Mouse (Mus musculus): ENCODE results near the gene Gabpb1.

The Gabpb1 gene

DNA sequence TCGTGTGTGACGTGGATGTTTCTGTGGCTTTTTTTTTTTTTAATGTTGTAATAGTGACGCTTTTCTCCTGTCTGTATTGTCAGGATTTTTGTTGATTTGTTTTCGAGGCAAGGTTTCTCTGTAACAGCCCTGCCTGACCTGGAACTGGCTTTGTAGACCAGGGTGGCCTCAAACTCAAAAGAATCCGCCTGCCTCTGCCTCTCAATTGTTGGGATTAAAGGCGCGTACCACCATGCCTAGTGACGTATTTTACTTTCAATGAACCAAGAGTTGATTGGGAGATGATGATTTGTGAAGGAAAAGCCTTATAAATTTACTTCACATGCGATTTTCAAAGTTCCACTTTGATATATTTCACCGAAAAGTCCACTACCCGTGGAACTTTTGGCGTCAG, at the start of gene Gabpb1:
TSS of gene Gabpb1 (minus strand) at position 216 of the 394 bp plus-strand sequence.
- DNase-seq = no peak

DNA sequence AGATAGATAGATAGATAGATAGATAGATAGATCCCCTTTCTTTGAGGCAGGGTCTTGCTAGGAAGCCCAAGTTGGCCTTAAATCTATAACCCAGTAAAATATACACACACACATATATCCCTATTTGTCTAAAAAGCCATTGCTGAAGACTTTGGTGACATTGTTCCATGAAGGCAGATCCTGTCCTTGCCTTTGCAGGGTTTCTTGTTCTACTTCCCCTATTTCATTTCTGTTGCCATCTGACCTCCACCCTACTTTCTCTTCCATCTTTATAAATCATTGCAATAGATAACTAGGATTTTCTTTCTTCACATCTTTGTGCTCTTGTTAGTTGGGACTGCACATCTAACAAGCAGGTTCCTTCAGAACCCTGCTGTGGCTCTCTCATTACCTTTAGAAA, 36.8 kb upstream of the Gabpb1 start:
- DNase-seq = no peak

- no peak for DNase-seq
These were observed 36.4 kb upstream of the Gabpb1 start for GRCm38 (mm10) chr2:126712526-126712925.

DNA sequence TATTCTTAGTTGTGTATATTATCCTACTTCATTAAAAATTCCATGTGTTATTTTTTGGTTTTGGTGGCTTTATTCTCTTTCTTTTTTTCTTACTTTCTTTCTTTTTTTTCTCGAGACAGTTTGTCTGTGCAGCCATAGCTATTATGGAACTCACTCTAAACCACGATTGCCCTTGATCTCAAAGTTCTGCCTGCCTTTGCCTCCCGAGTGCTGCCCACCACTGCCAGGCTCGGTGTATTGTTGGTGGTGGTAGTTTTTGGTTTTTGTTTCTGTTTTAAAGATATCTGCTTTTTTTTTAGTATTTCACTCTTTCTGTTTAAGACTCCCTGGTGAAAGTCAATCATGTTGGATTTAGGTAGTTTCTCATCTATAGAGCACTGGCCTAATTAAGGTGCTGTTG, 32.2 kb upstream of the Gabpb1 start:
- no peak for DNase-seq

DNA sequence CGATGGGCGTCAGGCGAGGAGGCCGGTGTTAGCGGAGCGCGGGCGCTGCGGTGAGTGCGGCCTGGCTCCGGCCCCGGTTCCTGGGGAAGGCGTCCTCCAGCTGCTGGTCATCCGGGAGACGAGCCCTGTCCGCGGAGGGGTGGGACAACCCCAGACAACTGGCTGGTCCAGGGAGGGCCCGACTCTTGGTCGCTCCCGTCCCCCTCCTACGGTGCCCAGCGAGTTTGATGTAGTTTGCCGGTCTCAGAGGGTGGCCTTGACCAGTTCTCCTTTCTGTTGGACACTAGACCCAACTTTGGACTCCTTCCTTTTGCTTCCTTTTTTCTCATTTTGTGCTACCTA, 31.3 kb upstream of the Gabpb1 start:
- no peak for DNase-seq

- peak; percentile 98 for DNase-seq
These were observed 30.8 kb upstream of the Gabpb1 start, which contains the start of gene Usp8 for GRCm38 (mm10) chr2:126706759-126707437. Usp8 (plus strand) TSS chr2:126707328.

- DNase-seq = peak; percentile 22
These were observed 19.1 kb upstream of the Gabpb1 start for GRCm38 (mm10) chr2:126695285-126695684.

DNA sequence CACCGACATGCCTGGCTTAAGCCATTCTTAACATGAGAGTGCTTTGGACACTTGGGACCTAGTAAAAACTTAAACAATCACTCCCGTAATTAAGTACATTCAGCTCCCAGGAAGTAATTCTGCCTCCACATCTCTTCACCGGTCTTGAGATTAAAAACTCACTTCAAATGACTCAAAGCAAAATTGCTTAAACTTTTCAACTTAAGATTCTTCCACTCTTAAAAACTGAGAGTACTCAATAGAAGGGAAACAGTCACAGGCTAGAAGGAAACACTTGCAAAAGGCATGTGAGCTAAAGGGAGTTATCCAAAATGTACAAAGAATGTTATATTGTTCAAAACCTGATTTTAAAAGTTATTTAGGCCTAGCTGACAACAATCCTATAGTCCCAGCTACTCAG, 15.2 kb upstream of the Gabpb1 start:
- no peak for DNase-seq

DNA sequence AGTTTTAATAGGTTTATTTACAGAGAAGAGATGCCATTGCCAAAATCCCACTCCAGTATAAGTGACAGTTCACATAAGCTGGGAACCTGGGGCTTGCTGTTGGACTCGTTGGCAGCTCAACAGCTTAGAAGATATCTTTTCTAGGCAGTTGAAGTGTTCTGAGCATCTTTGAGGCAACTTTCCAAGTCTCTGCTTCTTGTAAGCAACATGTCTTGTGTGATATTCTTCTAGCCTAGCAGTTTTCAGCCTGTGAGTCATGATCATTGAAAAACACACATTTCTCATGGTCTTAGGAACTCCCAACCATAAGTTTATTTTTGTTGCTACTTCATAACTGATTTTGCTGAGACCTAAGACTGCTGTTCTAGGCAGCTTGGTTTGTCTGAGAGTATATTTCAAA, 6.8 kb upstream of the Gabpb1 start:
- no peak for DNase-seq

DNA sequence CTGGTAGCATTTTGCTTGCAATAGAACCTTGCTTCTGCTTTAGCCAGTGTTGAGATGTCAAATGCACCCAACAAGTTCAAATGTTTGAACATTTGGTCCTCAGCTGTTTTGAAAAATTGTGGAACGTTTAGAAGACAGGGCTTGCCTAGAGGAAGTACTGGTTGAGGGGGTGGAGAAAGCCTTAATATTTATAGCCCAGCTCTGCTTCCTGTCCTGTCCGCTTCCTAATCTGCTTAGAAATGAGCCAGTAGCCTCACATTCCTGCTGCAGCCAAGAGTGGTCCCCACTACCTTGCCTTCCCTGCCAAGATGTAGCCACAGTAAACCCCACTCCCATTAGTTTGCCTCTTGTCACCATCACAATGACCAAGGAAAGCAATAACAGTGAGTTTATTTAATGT, 6.2 kb upstream of the Gabpb1 start:
- DNase-seq = no peak

GRCm38 (mm10) chr2:126677366-126677765, 1.2 kb upstream of the Gabpb1 start:
- DNase-seq = no peak

DNA sequence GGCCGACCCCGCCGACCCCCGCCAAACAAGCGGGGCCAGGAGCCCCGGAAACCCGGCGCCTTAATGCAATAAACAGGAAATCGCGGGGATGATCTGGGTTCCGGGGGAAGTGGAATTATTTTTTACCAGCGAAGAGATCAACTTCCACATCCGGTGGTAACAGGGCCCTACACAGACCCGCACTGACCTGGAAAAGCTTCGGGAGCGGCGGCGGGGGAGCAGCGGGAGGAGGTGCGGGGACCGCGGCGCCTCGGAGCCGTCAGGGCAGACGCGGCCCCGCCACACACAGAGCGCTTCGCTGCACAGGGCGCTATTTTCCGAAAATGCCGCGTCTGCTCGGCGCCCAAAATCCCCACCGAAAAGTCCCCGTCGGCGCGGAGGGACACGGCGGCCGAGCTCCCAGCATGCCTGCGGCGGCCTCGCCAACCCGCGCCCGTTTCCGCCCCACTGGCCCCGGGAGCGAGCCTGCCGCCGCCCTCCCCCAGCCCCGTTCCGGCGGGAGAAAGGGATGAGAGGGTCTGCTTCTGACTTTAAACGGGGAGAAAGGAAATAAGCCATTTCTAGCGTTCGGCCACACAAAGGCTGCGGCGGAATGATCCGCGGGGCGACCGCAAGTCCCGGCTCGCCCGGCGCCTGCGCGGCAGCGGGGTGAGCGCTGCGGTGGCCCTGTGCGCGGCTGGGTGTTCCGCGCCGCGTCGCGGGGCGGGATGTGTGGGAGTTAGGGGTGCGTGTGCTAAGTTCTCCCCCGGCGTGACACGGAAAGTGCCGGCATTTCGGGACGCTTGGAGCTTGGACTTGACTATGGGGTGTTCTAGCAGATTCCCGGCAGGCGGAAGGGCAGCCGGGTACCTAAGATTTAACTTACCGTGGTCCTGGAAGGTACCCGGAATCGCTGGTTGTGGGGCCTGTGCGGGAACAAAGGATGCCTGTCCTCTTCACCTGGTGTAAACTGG, 692 bp downstream of the Gabpb1 start:
- DNase-seq = peak; percentile 85

GRCm38 (mm10) chr2:126674441-126675168, 1.5 kb downstream of the Gabpb1 start:
- peak; percentile 48 for DNase-seq

- DNase-seq = no peak
These were observed 2.6 kb downstream of the Gabpb1 start for GRCm38 (mm10) chr2:126673317-126674242.

DNA sequence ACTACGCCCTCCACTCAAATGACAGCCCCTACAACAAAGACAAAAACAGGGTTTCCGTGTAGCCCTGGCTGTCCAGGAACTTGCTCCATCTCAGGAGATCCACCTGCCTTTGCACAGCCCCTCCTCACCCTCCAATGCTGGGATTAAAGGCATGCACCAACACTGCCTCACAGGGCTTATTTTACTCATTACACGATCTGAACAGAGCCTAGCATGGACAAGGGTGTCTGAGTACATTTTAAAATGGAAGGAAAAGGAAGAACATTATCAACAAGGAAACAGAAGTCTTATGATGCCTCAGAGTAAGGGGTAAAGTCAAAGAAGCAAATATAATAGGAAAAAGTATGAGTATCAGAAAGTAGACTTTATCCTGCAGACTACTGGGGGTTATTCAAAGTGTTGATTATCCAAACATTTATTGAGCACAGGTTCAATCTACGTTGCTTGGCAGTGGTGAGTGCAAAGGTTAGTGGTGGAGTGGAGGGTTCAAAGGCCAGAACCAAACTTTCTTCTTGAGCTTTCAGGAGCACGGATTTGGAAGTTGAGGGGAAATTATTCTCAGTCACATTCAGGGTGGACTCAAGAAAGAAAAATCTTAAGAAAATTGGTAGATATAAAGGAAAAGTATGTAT, 7.4 kb downstream of the Gabpb1 start:
- DNase-seq = no peak

DNA sequence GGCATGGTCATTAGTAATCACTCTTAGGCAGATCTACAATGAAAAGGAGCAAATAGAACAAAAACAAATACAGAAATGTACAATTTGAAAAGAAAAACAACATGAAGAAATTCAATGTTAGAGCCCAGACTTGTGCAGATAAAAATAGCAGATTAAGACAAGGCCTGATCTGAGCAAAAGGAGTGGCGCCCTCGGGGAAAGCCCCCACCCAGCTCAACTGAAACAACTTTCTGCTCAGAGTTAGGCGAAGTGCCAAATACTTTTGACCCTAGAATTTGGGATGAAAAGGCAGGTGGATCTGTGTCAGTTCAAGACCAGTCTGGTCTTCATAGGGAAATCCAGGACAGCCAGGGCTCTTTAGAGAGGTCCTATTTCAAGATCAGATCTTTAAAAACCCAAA, 10.2 kb downstream of the Gabpb1 start:
- no peak for DNase-seq

DNA sequence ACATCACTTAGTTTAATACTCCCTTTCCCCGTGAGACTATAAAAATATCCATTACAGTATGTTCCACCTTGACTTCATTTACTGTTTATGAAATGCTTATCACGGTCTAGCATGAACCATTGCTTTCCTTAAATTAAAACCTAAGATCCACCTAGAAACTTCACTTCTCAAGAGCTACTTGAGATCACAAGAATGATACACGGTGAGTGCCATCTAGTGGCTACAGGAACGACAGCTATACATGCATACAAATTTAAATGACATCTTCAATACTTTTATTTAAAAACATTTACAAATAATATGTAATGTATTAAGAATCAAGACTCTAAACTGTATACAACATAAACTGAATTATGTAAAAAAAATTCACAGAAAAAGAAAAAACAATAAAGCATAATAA, 12.7 kb downstream of the Gabpb1 start:
- DNase-seq = peak; percentile 50

- no peak for DNase-seq
These were observed 23.2 kb downstream of the Gabpb1 start for GRCm38 (mm10) chr2:126652929-126653328.

GRCm38 (mm10) chr2:126647762-126648161, 28.4 kb downstream of the Gabpb1 start:
- DNase-seq = no peak

- DNase-seq = no peak
These were observed 29.7 kb downstream of the Gabpb1 start for GRCm38 (mm10) chr2:126646461-126646860.

DNA sequence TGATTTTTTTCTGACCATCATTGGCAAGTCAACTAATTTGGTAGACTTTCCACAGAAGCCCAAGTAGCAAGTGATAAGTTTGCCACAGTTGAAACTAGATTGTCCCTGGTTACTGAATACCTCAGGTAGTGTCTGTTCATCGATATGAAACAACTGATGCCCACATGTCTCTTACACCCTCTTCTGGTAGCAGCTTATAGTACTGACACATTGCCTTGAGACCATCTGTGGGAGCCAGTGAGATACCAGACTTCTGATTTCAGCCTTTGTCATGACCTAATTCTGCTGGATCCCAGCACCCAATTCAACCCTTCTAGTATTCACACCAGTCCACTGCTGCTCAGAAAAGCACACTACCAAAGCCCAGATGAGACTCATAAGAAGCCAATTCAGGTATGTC, 31.4 kb downstream of the Gabpb1 start:
- DNase-seq = no peak

DNA sequence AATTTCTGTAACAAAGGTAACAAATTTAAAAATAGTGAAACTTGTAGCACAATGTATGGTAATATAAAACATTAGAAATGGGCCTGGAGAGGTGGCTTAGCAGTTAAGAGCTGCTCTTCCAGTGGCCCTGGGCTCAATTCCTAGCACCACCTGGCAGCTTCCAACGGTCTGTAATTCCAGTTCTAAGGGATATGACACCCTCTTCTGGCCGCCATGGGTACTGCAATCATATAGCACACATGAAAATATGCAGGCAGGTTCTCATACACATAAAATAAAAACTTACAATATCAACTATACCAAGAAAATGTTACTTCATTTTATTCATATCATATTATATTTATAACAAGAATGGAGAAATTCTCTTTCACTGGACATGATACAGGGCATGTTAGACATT, 35.8 kb downstream of the Gabpb1 start:
- DNase-seq = no peak

All from lung, postnatal 14 days (tissue).